14 mouse cellular contexts compared by ENCODE assay signal in the genomic region with DNA sequence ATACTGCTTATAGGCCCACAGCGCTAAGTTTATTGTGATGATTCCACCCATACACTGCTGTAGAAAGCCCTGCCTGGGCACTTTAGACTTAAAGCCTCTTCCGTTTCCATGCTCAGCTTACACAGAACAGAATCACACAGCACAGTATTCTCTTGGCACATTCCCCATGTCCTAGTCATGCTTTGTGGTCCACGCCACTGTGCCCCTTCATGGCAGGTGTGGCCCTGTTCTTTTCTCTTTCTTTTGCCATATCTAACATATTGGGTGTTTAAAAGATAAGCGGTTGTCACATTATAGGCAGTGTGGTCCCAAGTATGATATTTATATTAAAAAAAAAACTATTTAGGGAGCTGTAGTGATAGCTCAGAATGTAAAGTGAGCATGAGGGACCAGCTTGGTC.
"Had no signal": no experiment of that assay in that cellular context is flagged by ENCODE, and none has a peak within 500 bp of the region (broad histone marks: within the 10 kb centered on the region; RNA-seq: fewer than 3 reads in every experiment).

No protein-coding gene starts in this region.

- H3K27ac ChIP-seq: lung, embryonic 15.5 days; midbrain, embryonic 10.5 days; midbrain, embryonic 12.5 days; neural tube, embryonic 12.5 days; stomach, embryonic 15.5 days; stomach, postnatal 0 days had no signal

- H3K4me3 ChIP-seq: lung, embryonic 15.5 days; midbrain, embryonic 10.5 days; midbrain, embryonic 12.5 days; neural tube, embryonic 12.5 days; stomach, embryonic 15.5 days had no signal

- H3K4me1 ChIP-seq: midbrain, embryonic 10.5 days; midbrain, embryonic 12.5 days; neural tube, embryonic 12.5 days; stomach, embryonic 15.5 days had no signal

- H3K4me2 ChIP-seq: lung, embryonic 15.5 days; midbrain, embryonic 12.5 days; neural tube, embryonic 12.5 days; stomach, embryonic 15.5 days had no signal

- DNase-seq: liver, postnatal 0 days; lung, adult 2 months; lung, postnatal 4 days; midbrain, embryonic 14.5 days; right cerebral cortex, postnatal 14 days; thymus, adult 2 months; thymus, postnatal 25 days; thymus, postnatal 4 days had no signal

- H3K27me3 ChIP-seq: lung, embryonic 15.5 days; midbrain, embryonic 12.5 days; neural tube, embryonic 12.5 days; stomach, embryonic 15.5 days had no signal

- H3K36me3 ChIP-seq: lung, embryonic 15.5 days; midbrain, embryonic 10.5 days; midbrain, embryonic 12.5 days; neural tube, embryonic 12.5 days; stomach, embryonic 15.5 days had no signal

- H3K9me3 ChIP-seq: lung, embryonic 15.5 days; midbrain, embryonic 10.5 days; midbrain, embryonic 12.5 days; neural tube, embryonic 12.5 days; stomach, embryonic 15.5 days had no signal
